Mouse (Mus musculus) CD4-positive, CD25-positive, alpha-beta regulatory T cell, adult 9 weeks (primary cell): ENCODE data around the gene Pisd. TPM values are rescaled to one million over a fixed set of nuclear protein-coding genes. Genes with fewer than 3 reads are reported as not detected.

Experiments used
- polyA plus RNA-seq: library from polyadenylated mRNA; unstranded; fragments of 100-300 nt; shearing (Covaris generic); gene quantifications from one replicate; pipeline ENCODE4 v1.2.1, GENCODE M21; 2017

Gene Pisd
- polyA plus RNA-seq = 127 TPM

GRCm38 (mm10) chr5:32785313-32785915 is at the start of gene Pisd:
Gene Pisd (minus strand): TSS chr5:32785646.

GRCm38 (mm10) chr5:32827009-32827408 is 41.6 kb upstream of the Pisd start, which contains the start of gene Gm20671:
Gene Gm20671 (minus strand): TSS chr5:32827109.

Other genes with a start within 250 kb of the Pisd start
- 0.65 TPM for gene Yes1, start 174.5 kb downstream of the Pisd start, polyA plus RNA-seq
- gene Gm20671, start 41.5 kb upstream of the Pisd start, polyA plus RNA-seq = not detected
- gene Prr14l, start 68.6 kb upstream of the Pisd start, polyA plus RNA-seq = 39.4 TPM
- 31.0 TPM for gene Depdc5, start 78.1 kb upstream of the Pisd start, polyA plus RNA-seq
- gene Ywhah, start 233.2 kb upstream of the Pisd start, polyA plus RNA-seq = 133 TPM